16 mouse cellular contexts compared by ENCODE assay signal in the genomic region with DNA sequence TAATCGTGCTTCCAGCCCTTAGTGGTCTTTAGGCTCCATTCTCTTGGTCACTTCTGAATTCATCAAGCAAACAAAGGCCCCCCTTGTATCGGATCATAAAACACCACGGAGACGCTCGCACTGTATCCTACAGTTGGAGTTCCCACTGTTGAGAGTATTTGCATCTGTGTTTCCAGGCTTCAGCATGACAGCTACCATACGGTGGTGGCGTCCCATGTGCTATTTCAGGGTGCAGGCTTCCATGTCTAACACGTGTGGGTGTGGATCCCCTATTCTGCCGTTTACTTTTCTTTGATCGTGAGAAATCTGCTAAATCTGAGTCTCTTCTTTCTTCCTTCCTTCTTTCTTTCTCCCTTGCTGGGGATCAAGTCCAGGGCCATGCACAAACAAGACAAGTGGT. TPM values are rescaled to one million over a fixed set of nuclear protein-coding genes. Genes with fewer than 3 reads are reported as not detected.
DNase-seq lines count a peak whose midpoint lies in the region; ATAC-seq and TF ChIP-seq lines count a peak whose summit lies in the region.
"Had no signal": no experiment of that assay in that cellular context is flagged by ENCODE, and none has a peak within 500 bp of the region (broad histone marks: within the 10 kb centered on the region; RNA-seq: fewer than 3 reads in every experiment).

No protein-coding gene starts in this region.

- no peak overlapping the region for H3K4me2 ChIP-seq in forebrain, postnatal 0 days (ENCODE audit: low read depth)
- H3K4me2 ChIP-seq: embryonic facial prominence, embryonic 12.5 days; kidney, embryonic 15.5 days; liver, embryonic 11.5 days; midbrain, embryonic 15.5 days had no signal

- H3K27ac ChIP-seq in forebrain, postnatal 0 days (ENCODE audit: low read depth, low read length) = no peak overlapping the region; the same call in 1 of the 2 replicates
- H3K27ac ChIP-seq in forebrain, embryonic 10.5 days = no peak overlapping the region
- H3K27ac ChIP-seq: embryonic facial prominence, embryonic 12.5 days; hindbrain, embryonic 10.5 days; kidney, embryonic 15.5 days; midbrain, embryonic 15.5 days had no signal

- no peaks in the 10 kb centered on the region for H3K36me3 ChIP-seq in forebrain, postnatal 0 days (ENCODE audit: insufficient read depth)
- H3K36me3 ChIP-seq in forebrain, embryonic 10.5 days (replicated peaks) = no peaks in the 10 kb centered on the region
- H3K36me3 ChIP-seq: embryonic facial prominence, embryonic 12.5 days; hindbrain, embryonic 10.5 days; kidney, embryonic 15.5 days; midbrain, embryonic 15.5 days had no signal

- DNase-seq in forebrain, postnatal 0 days = peak; percentile 49
- DNase-seq in forebrain, embryonic 10.5 days (ENCODE audit: extremely low spot score, low spot score) = no peak
- peak; percentile 25 to 43 for DNase-seq in frontal cortex, postnatal 10 days (ENCODE audit: low spot score in 2 of 2)
- peak; percentile 19 to 61 for DNase-seq in left cerebral cortex, adult 18-20 months (ENCODE audit: low spot score in 2 of 2)
- DNase-seq in right cerebral cortex, postnatal 25 days = peak; percentile 36
- DNase-seq in T-cell, adult 2 months (ENCODE audit: low spot score) = no peak
- DNase-seq in retina, embryonic 14.5 days (ENCODE audit: low spot score) = no peak
- DNase-seq: cerebellum, adult 11 months; cerebellum, postnatal 25 days; gastrocnemius, postnatal 36 days; thymus, postnatal 36 days had no signal

- no peak overlapping the region for H3K4me3 ChIP-seq in forebrain, postnatal 0 days (ENCODE audit: low read depth, low read length)
- H3K4me3 ChIP-seq in forebrain, embryonic 10.5 days = no peak overlapping the region
- H3K4me3 ChIP-seq: embryonic facial prominence, embryonic 12.5 days; hindbrain, embryonic 10.5 days; kidney, embryonic 15.5 days; midbrain, embryonic 15.5 days had no signal

- no peak for TF ChIP-seq CTCF in forebrain, postnatal 0 days (IDR thresholded peaks at IDR 0.05; ENCODE audit: low read depth)

- 35% methylated on average over 10 of the region's 10 CpGs for WGBS in forebrain, postnatal 0 days
- WGBS in forebrain, embryonic 10.5 days = 87% methylated on average over 10 of the region's 10 CpGs

- ATAC-seq in forebrain, postnatal 0 days = peak; percentile 84
- ATAC-seq: midbrain, embryonic 15.5 days had no signal

- no peaks in the 10 kb centered on the region for H3K4me1 ChIP-seq in forebrain, postnatal 0 days (ENCODE audit: insufficient read depth)
- H3K4me1 ChIP-seq in forebrain, embryonic 10.5 days = peaks cover 11% of the 10 kb centered on the region; the same call in 1 of the 2 replicates
- H3K4me1 ChIP-seq: embryonic facial prominence, embryonic 12.5 days; hindbrain, embryonic 10.5 days; kidney, embryonic 15.5 days; midbrain, embryonic 15.5 days had no signal

- no peak overlapping the region for H3K9ac ChIP-seq in forebrain, postnatal 0 days
- H3K9ac ChIP-seq: embryonic facial prominence, embryonic 12.5 days; kidney, embryonic 15.5 days; midbrain, embryonic 15.5 days had no signal

- H3K9me3 ChIP-seq in forebrain, postnatal 0 days (ENCODE audit: low read length) = no peaks in the 10 kb centered on the region
- no peaks in the 10 kb centered on the region for H3K9me3 ChIP-seq in forebrain, embryonic 10.5 days
- H3K9me3 ChIP-seq: embryonic facial prominence, embryonic 12.5 days; hindbrain, embryonic 10.5 days; kidney, embryonic 15.5 days; midbrain, embryonic 15.5 days had no signal

- no peaks in the 10 kb centered on the region for H3K27me3 ChIP-seq in forebrain, postnatal 0 days (ENCODE audit: insufficient read depth, low read length)
- H3K27me3 ChIP-seq in forebrain, embryonic 10.5 days (ENCODE audit: poor library complexity, severe bottlenecking) = no peaks in the 10 kb centered on the region
- H3K27me3 ChIP-seq: embryonic facial prominence, embryonic 12.5 days; kidney, embryonic 15.5 days; midbrain, embryonic 15.5 days had no signal

RNA-seq across cellular contexts. Expression of a gene that starts 14.0 kb away (rescaled TPM):
- total RNA-seq in forebrain, postnatal 0 days (2014; rRNA removed) = 508 and 575 TPM in 2 replicates
- polyA plus RNA-seq in forebrain, postnatal 0 days (2015; fragmentation: Nextera tagmentation; extraction: Ambion mirVana) = 62.0 and 160 TPM in 2 replicates
- 32.2 and 36.3 TPM in 2 replicates for polyA plus RNA-seq in forebrain, embryonic 10.5 days (2016; fragmentation: Nextera tagmentation; extraction: Ambion mirVana)
- 100 to 1,000 TPM; 787 to 814 TPM for total RNA-seq in left cerebral cortex, adult 18-20 months (2021)

Comparison
In these comparisons a context has a peak if more than half of its experiments do, and no peak if none do; other contexts are left out.
1. DNase-seq: peak in forebrain, postnatal 0 days (single experiment), frontal cortex, postnatal 10 days (2 of 2), left cerebral cortex, adult 18-20 months (2 of 2) and right cerebral cortex, postnatal 25 days (single experiment); none in forebrain, embryonic 10.5 days (single experiment), T-cell, adult 2 months (single experiment) and retina, embryonic 14.5 days (single experiment).